Mouse (Mus musculus): Measurements from ENCODE around the gene Cdkn2b. TPM values are rescaled to one million over a fixed set of nuclear protein-coding genes. Genes with fewer than 3 reads are reported as not detected.
A peak's percentile ranks its signal among the peaks of the same experiment; 100 is the strongest.

Gene Cdkn2b
- total and polyA plus RNA-seq, 2 experiments from 2014 or later: 2.3 to 5.7 TPM

- no peak overlapping the region for H3K27ac ChIP-seq
- H3K4me1 ChIP-seq (ENCODE audit: insufficient read depth, low read length): 0 out of 2 replicates have a peak, but pooled peaks cover 6% of the 10 kb centered on the region
- H3K27me3 ChIP-seq (ENCODE audit: insufficient read depth, low read length): peaks cover 90% of the 10 kb centered on the region
- ATAC-seq (no peak), DNase-seq (ENCODE audit: low spot score) (no peak)
- H3K4me3 ChIP-seq (ENCODE audit: low read length): no peak overlapping the region
- H3K9ac ChIP-seq (replicated peaks; ENCODE audit: low read length): no peak overlapping the region
- H3K9me3 ChIP-seq (ENCODE audit: low read length): no peaks in the 10 kb centered on the region
- WGBS: 16% methylated on average over 7 of the region's 7 CpGs
- H3K36me3 ChIP-seq (ENCODE audit: insufficient read depth, low read length): no peaks in the 10 kb centered on the region
- no peak overlapping the region for H3K4me2 ChIP-seq (ENCODE audit: low read depth, low read length)
- TF ChIP-seq CTCF (IDR thresholded peaks at IDR 0.05; ENCODE audit: low read depth): no peak
Observed at GRCm38 (mm10) chr4:89293516-89293915, 17.3 kb downstream of the Cdkn2b start.

- H3K4me3 ChIP-seq (ENCODE audit: low read length): no peak overlapping the region
- DNase-seq (ENCODE audit: low spot score): no peak
- 3% methylated on average over 4 of the region's 4 CpGs for WGBS
- no peak for TF ChIP-seq CTCF (IDR thresholded peaks at IDR 0.05; ENCODE audit: low read depth)
- no peaks in the 10 kb centered on the region for H3K36me3 ChIP-seq (ENCODE audit: insufficient read depth, low read length)
- H3K4me1 ChIP-seq (ENCODE audit: insufficient read depth, low read length): 0 out of 2 replicates have a peak, but pooled peaks cover under 1% of the 10 kb centered on the region
- no peak overlapping the region for H3K9ac ChIP-seq (replicated peaks; ENCODE audit: low read length)
- ATAC-seq: no peak
- H3K27me3 ChIP-seq (ENCODE audit: insufficient read depth, low read length): peaks cover 86% of the 10 kb centered on the region
- no peak overlapping the region for H3K27ac ChIP-seq
- no peaks in the 10 kb centered on the region for H3K9me3 ChIP-seq (ENCODE audit: low read length)
- no peak overlapping the region for H3K4me2 ChIP-seq (ENCODE audit: low read depth, low read length)
Observed at GRCm38 (mm10) chr4:89289028-89289427, 21.8 kb downstream of the Cdkn2b start.

DNA sequence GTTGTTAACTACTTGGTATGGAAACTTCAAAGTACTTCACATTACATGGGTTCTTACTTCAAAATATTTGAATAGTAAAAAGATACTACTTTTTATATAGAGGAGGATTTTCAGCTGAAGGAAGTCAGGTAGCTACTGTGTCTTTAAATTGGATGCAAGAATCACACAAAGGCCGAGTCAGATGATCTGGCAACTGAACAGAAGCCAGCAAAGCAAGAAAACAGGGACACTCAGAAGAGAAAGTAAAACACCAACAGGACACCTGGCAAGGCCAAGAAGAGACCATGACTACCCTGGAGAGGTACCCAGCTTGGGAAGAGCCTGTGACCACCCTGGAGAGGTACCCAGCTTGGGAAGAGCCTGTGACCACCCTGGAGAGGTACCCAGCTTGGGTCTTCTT is 24.3 kb downstream of the Cdkn2b start:
- H3K27ac ChIP-seq: no peak overlapping the region
- no peak for TF ChIP-seq CTCF (IDR thresholded peaks at IDR 0.05; ENCODE audit: low read depth)
- no peaks in the 10 kb centered on the region for H3K9me3 ChIP-seq (ENCODE audit: low read length)
- H3K4me1 ChIP-seq (ENCODE audit: insufficient read depth, low read length): no peaks in the 10 kb centered on the region
- no peak for DNase-seq (ENCODE audit: low spot score)
- peaks cover 85% of the 10 kb centered on the region for H3K27me3 ChIP-seq (ENCODE audit: insufficient read depth, low read length)
- 2% methylated on average over 1 of the region's 1 CpGs for WGBS
- no peak overlapping the region for H3K4me3 ChIP-seq (ENCODE audit: low read length)
- H3K9ac ChIP-seq (replicated peaks; ENCODE audit: low read length): no peak overlapping the region
- ATAC-seq: no peak
- no peaks in the 10 kb centered on the region for H3K36me3 ChIP-seq (ENCODE audit: insufficient read depth, low read length)
- no peak overlapping the region for H3K4me2 ChIP-seq (ENCODE audit: low read depth, low read length)

DNA sequence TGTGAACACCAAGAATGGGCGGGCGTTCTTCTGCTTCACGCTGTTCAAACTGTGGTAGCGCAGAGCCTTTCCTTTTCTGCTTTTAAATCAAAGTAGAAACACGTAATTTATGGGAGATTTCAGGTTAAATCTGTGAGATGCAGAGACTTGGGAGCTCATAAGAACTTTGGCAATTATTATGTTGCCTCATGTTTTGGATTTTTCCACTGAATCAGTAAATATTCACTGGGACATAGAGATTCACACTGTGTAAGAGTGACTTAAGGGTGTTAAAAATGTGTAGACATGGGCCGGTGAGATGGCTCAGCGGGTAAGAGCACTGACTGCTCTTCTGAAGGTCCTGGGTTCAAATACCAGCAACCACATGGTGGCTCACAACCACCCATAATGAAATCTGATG is 25.2 kb downstream of the Cdkn2b start:
- H3K4me3 ChIP-seq (ENCODE audit: low read length): no peak overlapping the region
- H3K9ac ChIP-seq (replicated peaks; ENCODE audit: low read length): no peak overlapping the region
- ATAC-seq: no peak
- TF ChIP-seq CTCF (IDR thresholded peaks at IDR 0.05; ENCODE audit: low read depth): no peak
- H3K36me3 ChIP-seq (ENCODE audit: insufficient read depth, low read length): no peaks in the 10 kb centered on the region
- H3K27ac ChIP-seq: no peak overlapping the region
- 30% methylated on average over 7 of the region's 7 CpGs for WGBS
- no peak overlapping the region for H3K4me2 ChIP-seq (ENCODE audit: low read depth, low read length)
- H3K27me3 ChIP-seq (ENCODE audit: insufficient read depth, low read length): peaks cover 83% of the 10 kb centered on the region
- no peaks in the 10 kb centered on the region for H3K4me1 ChIP-seq (ENCODE audit: insufficient read depth, low read length)
- H3K9me3 ChIP-seq (ENCODE audit: low read length): no peaks in the 10 kb centered on the region
- DNase-seq (ENCODE audit: low spot score): no peak

GRCm38 (mm10) chr4:89282661-89283060 is 28.2 kb downstream of the Cdkn2b start:
- no peaks in the 10 kb centered on the region for H3K36me3 ChIP-seq (ENCODE audit: insufficient read depth, low read length)
- no peaks in the 10 kb centered on the region for H3K9me3 ChIP-seq (ENCODE audit: low read length)
- no peak overlapping the region for H3K4me2 ChIP-seq (ENCODE audit: low read depth, low read length)
- no peak for DNase-seq (ENCODE audit: low spot score)
- H3K27me3 ChIP-seq (ENCODE audit: insufficient read depth, low read length): peaks cover 76% of the 10 kb centered on the region
- H3K4me3 ChIP-seq (ENCODE audit: low read length): no peak overlapping the region
- TF ChIP-seq CTCF (IDR thresholded peaks at IDR 0.05; ENCODE audit: low read depth): no peak
- H3K9ac ChIP-seq (replicated peaks; ENCODE audit: low read length): no peak overlapping the region
- WGBS: under 1% methylated on average over 12 of the region's 12 CpGs
- no peak for ATAC-seq
- no peak overlapping the region for H3K27ac ChIP-seq
- no peaks in the 10 kb centered on the region for H3K4me1 ChIP-seq (ENCODE audit: insufficient read depth, low read length)

DNA sequence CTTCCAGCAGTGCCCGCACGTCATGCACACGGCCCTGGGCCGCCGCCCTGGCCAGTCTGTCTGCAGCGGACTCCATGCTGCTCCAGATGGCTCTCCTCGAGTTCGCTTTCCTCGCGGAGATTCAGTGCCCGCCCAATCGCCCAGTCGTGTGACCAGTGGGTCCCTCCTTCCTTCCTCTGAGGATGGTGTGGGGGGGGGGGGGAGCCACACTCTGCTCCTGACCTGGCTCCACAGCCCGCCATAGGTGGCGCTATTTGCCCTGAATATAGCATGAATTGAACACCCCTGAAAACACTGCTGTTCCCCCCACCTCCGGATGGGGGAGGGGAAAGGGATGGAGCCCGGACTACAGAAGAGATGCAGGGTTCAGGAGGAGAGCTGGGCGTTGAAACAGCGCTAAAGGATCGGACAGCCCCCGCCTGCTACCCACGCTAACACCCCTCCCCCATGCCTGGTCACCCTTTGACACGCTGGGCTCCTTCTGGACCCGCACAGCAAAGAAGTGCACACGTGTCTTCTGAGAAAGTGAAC is 28.7 kb downstream of the Cdkn2b start:
- H3K36me3 ChIP-seq (ENCODE audit: insufficient read depth, low read length): no peaks in the 10 kb centered on the region
- 1% methylated on average over 25 of the region's 25 CpGs for WGBS
- peak; percentile 43; the same call in 1 of the 2 replicates for TF ChIP-seq CTCF (IDR thresholded peaks at IDR 0.05; ENCODE audit: low read depth)
- ATAC-seq (peak; percentile 78), DNase-seq (ENCODE audit: low spot score) (peak; percentile 42)
- no peak overlapping the region for H3K4me3 ChIP-seq (ENCODE audit: low read length)
- H3K4me2 ChIP-seq (ENCODE audit: low read depth, low read length): no peak overlapping the region
- H3K27me3 ChIP-seq (ENCODE audit: insufficient read depth, low read length): peaks cover 76% of the 10 kb centered on the region
- H3K9me3 ChIP-seq (ENCODE audit: low read length): no peaks in the 10 kb centered on the region
- H3K4me1 ChIP-seq (ENCODE audit: insufficient read depth, low read length): no peaks in the 10 kb centered on the region
- H3K9ac ChIP-seq (replicated peaks; ENCODE audit: low read length): no peak overlapping the region
- no peak overlapping the region for H3K27ac ChIP-seq

DNA sequence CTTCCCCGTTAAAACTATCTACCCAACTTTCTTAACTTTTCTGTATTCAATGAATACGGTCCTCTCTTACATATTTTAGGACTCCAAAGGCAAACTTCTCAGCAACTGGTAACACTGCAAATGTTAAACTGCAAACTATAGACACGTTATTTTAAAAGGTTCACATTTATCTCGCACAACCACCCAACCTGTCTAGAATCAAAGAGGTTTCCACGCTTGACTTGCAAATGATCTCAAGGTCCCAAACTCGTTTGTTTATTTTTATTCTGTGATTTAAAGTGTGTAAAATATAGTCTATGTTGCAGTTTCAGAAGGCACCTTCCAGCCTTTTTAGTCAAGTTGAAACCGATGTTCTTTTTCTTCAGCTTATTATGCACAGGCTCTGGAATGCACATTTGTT is 29.6 kb downstream of the Cdkn2b start:
- DNase-seq (ENCODE audit: low spot score): no peak
- Histone ChIP-seq H3K9ac (replicated peaks; ENCODE audit: low read length) (no peak overlapping the region), H3K4me3 (ENCODE audit: low read length) (no peak overlapping the region), H3K9me3 (ENCODE audit: low read length) (no peaks in the 10 kb centered on the region), H3K27me3 (ENCODE audit: insufficient read depth, low read length) (peaks cover 76% of the 10 kb centered on the region), H3K36me3 (ENCODE audit: insufficient read depth, low read length) (no peaks in the 10 kb centered on the region), H3K4me1 (ENCODE audit: insufficient read depth, low read length) (no peaks in the 10 kb centered on the region), H3K27ac (no peak overlapping the region), H3K4me2 (ENCODE audit: low read depth, low read length) (no peak overlapping the region)
- WGBS: 4% methylated on average over 7 of the region's 7 CpGs
- ATAC-seq: no peak
- TF ChIP-seq CTCF (IDR thresholded peaks at IDR 0.05; ENCODE audit: low read depth): no peak
